Mouse (Mus musculus) heart, adult 10 weeks (tissue): ENCODE results near the gene Ppme1. TPM values are rescaled to one million over a fixed set of nuclear protein-coding genes. Genes with fewer than 3 reads are reported as not detected.

Experiments
- polyA plus RNA-seq: library from polyadenylated mRNA; stranded (reverse); fragments of 350-450 nt; fragmentation: Illumina TruSeq; extraction: RNeasy Lipid Tissue Mini Kit (QIAGEN cat#74804); gene quantifications from one replicate; pipeline ENCODE4 v1.2.3, GENCODE M21; 2014; ENCODE audit warnings: low read depth, low replicate concordance

The Ppme1 gene
- polyA plus RNA-seq, result 37.3 TPM

DNA sequence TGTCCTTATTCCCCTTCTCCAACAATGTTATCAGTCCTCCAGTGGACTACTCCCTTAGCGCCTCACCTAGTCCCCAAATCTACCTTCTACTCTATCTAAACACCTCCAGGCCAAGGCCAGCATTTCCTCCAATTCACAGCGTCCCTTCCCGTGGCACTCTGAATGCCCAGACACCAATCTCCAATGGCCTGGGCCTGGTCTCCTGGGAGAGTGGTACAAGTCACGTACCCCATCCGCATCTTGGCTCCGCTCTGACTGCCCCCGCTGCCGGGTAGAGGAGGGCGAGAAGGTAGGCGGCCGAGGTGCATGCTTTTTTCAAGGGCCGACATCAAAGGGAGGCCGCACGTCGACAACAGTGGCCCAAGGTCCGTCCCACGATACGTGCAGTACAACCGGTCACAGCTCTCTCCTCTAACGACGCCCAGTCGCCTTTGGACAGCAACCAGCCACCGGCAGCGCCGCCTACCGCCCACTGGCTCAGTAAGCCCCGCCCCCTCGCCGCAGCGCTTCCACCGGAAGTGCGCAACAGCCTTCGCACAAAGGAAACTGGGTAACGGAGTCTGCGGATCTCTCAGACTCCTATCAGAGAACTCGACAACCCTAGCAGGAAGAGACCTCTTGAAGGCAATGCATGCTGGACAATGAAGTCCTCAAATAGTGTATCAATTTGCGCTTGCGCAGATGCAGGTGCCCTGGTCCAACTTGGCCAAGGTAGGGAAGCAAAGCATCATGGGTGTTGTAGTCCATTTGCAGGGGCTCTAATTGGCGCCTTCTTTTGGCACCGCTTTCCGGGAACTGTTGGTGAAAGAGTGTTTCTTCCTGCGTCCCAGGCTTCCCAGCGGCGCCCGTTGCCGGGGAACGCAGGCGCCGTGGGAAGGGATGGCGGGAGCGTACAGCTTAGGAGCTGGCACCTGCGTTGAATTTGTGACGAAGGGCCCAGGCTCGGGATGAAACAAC is at the start of gene Ppme1, which contains the start of gene C2cd3:
Gene Ppme1 (minus strand): TSS at position 813 of the 957 bp plus-strand sequence.
Gene C2cd3 (plus strand): TSS at position 739 of the 957 bp plus-strand sequence.

DNA sequence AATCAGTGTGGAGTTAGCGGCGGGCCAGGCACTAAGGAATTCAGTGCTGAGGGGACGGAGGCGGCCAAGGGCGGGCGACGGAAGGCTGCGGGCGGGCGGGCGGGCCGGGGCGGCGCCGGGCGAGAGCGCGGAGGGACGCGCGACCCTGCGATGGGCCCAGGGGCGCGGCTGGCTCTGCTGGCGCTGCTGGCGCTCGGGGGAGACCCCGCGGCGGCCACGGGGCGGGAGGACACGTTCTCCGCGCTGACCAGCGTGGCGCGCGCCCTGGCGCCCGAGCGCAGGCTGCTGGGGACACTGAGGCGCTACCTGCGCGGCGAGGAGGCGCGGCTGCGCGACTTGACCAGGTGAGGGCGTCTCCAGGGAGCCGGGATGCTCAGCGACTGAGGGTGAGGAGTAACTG is 86.7 kb downstream of the Ppme1 start, which contains the start of gene P4ha3:
Gene P4ha3 (plus strand): TSS at position 138 of the 400 bp plus-strand sequence.

Other genes starting within 250 kb of the Ppme1 start
- 5.6 TPM for gene Lipt2, start 213.0 kb downstream of the Ppme1 start, polyA plus RNA-seq
- not detected for gene Kcne3, start 195.8 kb downstream of the Ppme1 start, polyA plus RNA-seq
- gene Pgm2l1, start 144.9 kb downstream of the Ppme1 start, polyA plus RNA-seq, result 3.1 TPM
- gene P4ha3, start 86.8 kb downstream of the Ppme1 start, polyA plus RNA-seq, result not detected
- 9.2 TPM for gene C2cd3, start 74 bp downstream of the Ppme1 start, polyA plus RNA-seq
- 42.2 TPM for gene Ucp3, start 100.7 kb upstream of the Ppme1 start, polyA plus RNA-seq
- 129 TPM for gene Ucp2, start 121.0 kb upstream of the Ppme1 start, polyA plus RNA-seq
- not detected for gene Dnajb13, start 142.7 kb upstream of the Ppme1 start, polyA plus RNA-seq
- gene Coa4, start 164.8 kb upstream of the Ppme1 start, polyA plus RNA-seq, result 11.5 TPM
- gene Rab6a, start 235.1 kb upstream of the Ppme1 start, polyA plus RNA-seq, result 76.9 TPM
- 89.1 TPM for gene Mrpl48, start 236.0 kb upstream of the Ppme1 start, polyA plus RNA-seq